Mouse (Mus musculus) cerebellum, adult 2 months (tissue): ENCODE measurements around the gene Cfap161. TPM values are rescaled to one million over a fixed set of nuclear protein-coding genes. Genes with fewer than 3 reads are reported as not detected.

Experiments used
- DNase-seq, 2 experiments: peaks; one replicate each; pipeline ENCODE4 v3.0.0; 2021
- H3K27ac ChIP-seq: fragments of 200-500 bp; 2 replicates; pipeline ENCODE4 v1.5.1; 2012; ENCODE audit warnings: low read length, control low read depth, inconsistent platforms; ENCODE audit not compliant: insufficient read depth
- H3K27me3 ChIP-seq: fragments of 200-500 bp; 2 replicates; pipeline ENCODE4 v1.6.1; 2012; ENCODE audit warnings: inconsistent platforms, mild to moderate bottlenecking, low read length, moderate library complexity; ENCODE audit not compliant: control insufficient read depth, insufficient read depth
- H3K4me1 ChIP-seq: fragments of 200-500 bp; 2 replicates; pipeline ENCODE4 v1.6.1; 2011; ENCODE audit warnings: low read length; ENCODE audit not compliant: control insufficient read depth, insufficient read depth
- H3K4me3 ChIP-seq: fragments of 200-500 bp; replicated peaks from 2 replicates; pipeline ENCODE3; 2011; ENCODE audit warnings: mild to moderate bottlenecking, low read depth, low read length, control low read depth; ENCODE audit not compliant: insufficient read depth
- CTCF ChIP-seq: fragments of 200-500 bp; IDR thresholded peaks from 2 replicates; pipeline ENCODE4 v1.5.1; 2011; ENCODE audit warnings: low read depth, mild to moderate bottlenecking, control low read depth, low read length, moderate library complexity, borderline replicate concordance; ENCODE audit not compliant: insufficient read depth
- POLR2A ChIP-seq: fragments of 200-500 bp; IDR thresholded peaks from 2 replicates; pipeline ENCODE4 v1.6.1; 2011; ENCODE audit warnings: low read length, control low read depth, borderline replicate concordance; ENCODE audit not compliant: insufficient read depth
- WGBS: fragments of 180-500 bp; shearing (Covaris S2); methylation state at CpG from one replicate; pipeline ENCODE4 v1.1.7; 2018; 5-methylcytosine and 5-hydroxymethylcytosine counted together
- polyA plus RNA-seq: library from polyadenylated mRNA; depleted of rRNA; stranded (reverse); fragments of >200 nt; gene quantifications from 2 replicates; pipeline ENCODE4 v1.2.3, GENCODE M21; 2012

Gene Cfap161
- polyA plus RNA-seq, 1 experiment = 1.7 TPM

DNA sequence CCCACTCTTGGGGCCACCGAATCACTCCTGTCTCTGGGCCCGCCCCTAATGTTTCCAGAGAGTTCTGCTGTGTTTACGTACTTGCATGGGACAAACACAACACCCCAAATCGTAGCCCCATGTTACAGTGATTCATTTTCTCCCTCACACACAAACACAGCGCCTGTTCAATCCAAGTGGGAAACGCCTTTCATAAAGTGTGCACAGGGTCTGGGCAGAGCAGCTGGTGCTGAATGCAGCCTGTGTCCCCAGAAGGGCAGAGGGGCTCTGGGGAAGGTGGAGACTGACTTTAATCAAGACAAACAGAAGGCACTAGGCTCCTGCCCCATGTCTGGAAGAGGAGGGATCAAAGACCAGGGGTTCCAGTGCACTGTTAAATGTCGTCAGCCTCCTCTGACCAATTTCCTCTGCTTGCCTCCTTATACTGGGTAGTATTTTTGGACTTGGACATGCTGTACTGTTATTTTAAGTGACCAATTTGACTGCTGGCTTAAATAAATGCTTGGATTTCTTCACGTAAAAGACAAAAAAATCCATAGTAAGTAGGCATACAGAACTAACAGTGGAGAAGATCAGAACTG lies 48.5 kb downstream of the Cfap161 start:
- DNase-seq = no peak
- TF ChIP-seq CTCF (no peak), POLR2A (no peak)
- H3K4me1 ChIP-seq = peaks cover 21% of the 10 kb centered on the region
- no peak overlapping the region for H3K4me3 ChIP-seq
- 85% methylated on average over 8 of the region's 8 CpGs for WGBS
- no peaks in the 10 kb centered on the region for H3K27me3 ChIP-seq
- H3K27ac ChIP-seq = no peak overlapping the region

GRCm38 (mm10) chr7:83745413-83746106 lies 49.1 kb downstream of the Cfap161 start, which contains the start of gene Il16:
Il16 (minus strand) TSS chr7:83745726.
- TF ChIP-seq CTCF (no peak), POLR2A (no peak)
- no peak for DNase-seq
- H3K27ac ChIP-seq = no peak within 1 kb of the TSS
- H3K4me3 ChIP-seq = no peak within 1 kb of the TSS
- 65% methylated on average over 20 of the region's 20 CpGs for WGBS
- H3K4me1 ChIP-seq = peaks cover 21% of the 10 kb centered on the region
- H3K27me3 ChIP-seq = no peaks in the 10 kb centered on the region

GRCm38 (mm10) chr7:83745065-83745412 lies 49.6 kb downstream of the Cfap161 start:
- H3K4me3 ChIP-seq = no peak overlapping the region
- DNase-seq = no peak
- 41% methylated on average over 9 of the region's 9 CpGs for WGBS
- no peaks in the 10 kb centered on the region for H3K27me3 ChIP-seq
- no peak for TF ChIP-seq POLR2A
- TF ChIP-seq CTCF = no peak
- peaks cover 16% of the 10 kb centered on the region for H3K4me1 ChIP-seq
- H3K27ac ChIP-seq = no peak overlapping the region

GRCm38 (mm10) chr7:83744250-83744649 lies 50.4 kb downstream of the Cfap161 start:
- TF ChIP-seq CTCF (no peak), POLR2A (no peak)
- H3K27ac ChIP-seq = no peak overlapping the region
- peaks cover 23% of the 10 kb centered on the region for H3K4me1 ChIP-seq
- H3K4me3 ChIP-seq = no peak overlapping the region
- 81% methylated on average over 4 of the region's 4 CpGs for WGBS
- DNase-seq = no peak
- H3K27me3 ChIP-seq = no peaks in the 10 kb centered on the region

GRCm38 (mm10) chr7:83742690-83743089 lies 52.0 kb downstream of the Cfap161 start:
- no peak overlapping the region for H3K4me3 ChIP-seq
- TF ChIP-seq CTCF = no peak
- no peak for TF ChIP-seq POLR2A
- H3K27me3 ChIP-seq = no peaks in the 10 kb centered on the region
- DNase-seq = no peak
- WGBS = 78% methylated on average over 3 of the region's 3 CpGs
- H3K4me1 ChIP-seq = peaks cover 27% of the 10 kb centered on the region
- H3K27ac ChIP-seq = no peak overlapping the region

DNA sequence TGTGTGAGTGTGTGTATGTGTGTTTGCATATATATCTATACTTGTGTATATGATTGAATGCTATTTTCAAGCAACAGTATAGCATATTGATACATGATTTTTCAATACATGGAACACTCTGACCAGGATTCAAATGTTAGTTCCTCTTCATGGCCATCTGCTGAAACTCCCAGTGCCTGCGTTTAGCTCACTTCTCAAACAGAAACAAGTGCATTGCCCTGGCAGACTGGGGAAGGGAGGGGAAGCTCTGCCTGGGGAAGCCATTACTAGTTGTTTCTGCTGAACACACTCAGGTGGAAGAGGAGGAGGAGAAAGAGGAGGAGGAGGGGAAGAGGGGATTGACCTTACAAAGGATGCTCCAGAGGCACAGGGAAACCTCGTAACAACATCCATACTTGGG lies 52.7 kb downstream of the Cfap161 start:
- peaks cover 27% of the 10 kb centered on the region for H3K4me1 ChIP-seq
- no peak overlapping the region for H3K27ac ChIP-seq
- H3K27me3 ChIP-seq = no peaks in the 10 kb centered on the region
- TF ChIP-seq POLR2A = no peak
- no peak for TF ChIP-seq CTCF
- no peak overlapping the region for H3K4me3 ChIP-seq
- 96% methylated on average over 2 of the region's 2 CpGs for WGBS
- no peak for DNase-seq

GRCm38 (mm10) chr7:83739680-83740310 lies 54.9 kb downstream of the Cfap161 start:
- no peak for DNase-seq
- TF ChIP-seq CTCF (no peak), POLR2A (no peak)
- Histone ChIP-seq H3K4me3 (no peak overlapping the region), H3K27me3 (no peaks in the 10 kb centered on the region), H3K4me1 (peaks cover 23% of the 10 kb centered on the region), H3K27ac (no peak overlapping the region)
- 50% methylated on average over 7 of the region's 7 CpGs for WGBS
